Mouse (Mus musculus): ENCODE results near the gene Mccc2.

Mccc2 gene

GRCm38 (mm10) chr13:99938606-99939319 lies 76.7 kb downstream of the Mccc2 start:
- no peak for DNase-seq

GRCm38 (mm10) chr13:99937741-99938140 lies 77.7 kb downstream of the Mccc2 start:
- DNase-seq = no peak

GRCm38 (mm10) chr13:99932406-99932805 lies 83.0 kb downstream of the Mccc2 start:
- no peak for DNase-seq

GRCm38 (mm10) chr13:99931502-99931901 lies 83.9 kb downstream of the Mccc2 start:
- no peak for DNase-seq

- DNase-seq = no peak
Measured at GRCm38 (mm10) chr13:99926249-99926648, 89.2 kb downstream of the Mccc2 start.

- no peak for DNase-seq
Measured at GRCm38 (mm10) chr13:99915632-99916031, 99.8 kb downstream of the Mccc2 start.

- no peak for DNase-seq
Measured at GRCm38 (mm10) chr13:99900965-99901364, 114.5 kb downstream of the Mccc2 start, which contains the start of gene Cartpt. Cartpt (minus strand) TSS chr13:99901091.

- DNase-seq = peak; percentile 36 to 80
Measured at GRCm38 (mm10) chr13:99900557-99900892, 114.9 kb downstream of the Mccc2 start.

- DNase-seq = peak in 1 of 2 experiments; percentile 8
Measured at GRCm38 (mm10) chr13:99899670-99900556, 115.5 kb downstream of the Mccc2 start.

GRCm38 (mm10) chr13:99898816-99899215 lies 116.6 kb downstream of the Mccc2 start:
- DNase-seq = no peak
